Mouse (Mus musculus) embryonic fibroblast, embryonic 13.5 days (primary cell): Measurements from ENCODE around the gene Tex36.

Source experiments
- CTCF ChIP-seq: IDR thresholded peaks from 2 replicates; pipeline ENCODE4 v1.5.1; 2011; ENCODE audit warnings: mild to moderate bottlenecking, control low read depth, low read length, moderate library complexity, borderline replicate concordance; ENCODE audit not compliant: insufficient read depth
- POLR2A ChIP-seq: IDR thresholded peaks from 2 replicates; pipeline ENCODE4 v1.6.1; 2011; ENCODE audit warnings: low read depth, mild to moderate bottlenecking, control low read depth, low read length, moderate library complexity

DNA sequence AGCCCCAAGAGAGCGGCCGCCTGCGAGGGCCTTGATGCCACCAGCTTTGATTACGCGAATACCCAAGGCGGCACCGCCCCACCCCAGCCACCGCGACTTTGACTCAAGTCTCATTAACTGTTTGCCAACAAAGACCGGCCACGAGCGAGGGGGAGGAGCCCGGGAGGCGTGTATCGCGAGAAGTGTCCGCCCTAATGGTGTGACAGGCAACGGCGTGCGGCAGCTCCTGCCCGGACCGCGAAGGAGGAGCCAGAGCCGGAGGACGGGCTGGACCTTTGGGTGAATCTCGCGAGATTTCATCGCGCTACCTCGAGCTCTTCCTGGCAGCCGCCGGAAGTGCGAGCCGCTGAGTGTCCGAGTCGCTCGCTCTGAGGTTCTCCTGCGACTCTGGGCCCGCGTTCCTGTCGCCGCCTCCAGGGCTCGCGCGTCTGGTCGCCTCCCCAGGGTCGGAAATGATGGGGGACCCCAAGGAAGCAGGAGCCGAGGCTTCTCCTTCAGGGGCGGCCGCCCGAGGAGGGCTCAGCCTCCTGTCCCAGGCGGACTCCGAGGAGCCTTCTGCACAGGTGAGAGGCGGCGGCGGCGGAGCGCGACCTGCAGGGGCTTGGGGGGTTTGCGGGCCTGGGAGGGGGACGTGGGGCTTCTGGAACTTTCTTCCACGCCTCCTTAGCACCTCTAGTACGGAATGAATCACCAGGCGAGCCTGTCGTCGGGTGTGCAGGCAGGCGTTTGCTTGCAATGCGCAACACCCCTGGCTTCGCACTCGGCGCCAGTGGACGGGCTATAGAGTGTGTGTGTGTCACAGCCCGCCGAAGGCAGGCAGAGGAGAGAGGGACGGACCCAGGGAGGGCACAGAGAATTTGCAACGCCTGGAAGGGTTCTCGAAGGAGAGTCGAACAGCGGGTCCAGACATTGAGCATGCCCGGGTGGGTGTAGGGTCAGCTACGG is 35.7 kb upstream of the Tex36 start, which contains the start of gene Edrf1:
- TF ChIP-seq POLR2A = peak; percentile 79
- no peak for TF ChIP-seq CTCF
